Mouse (Mus musculus) cortical plate, adult 2 months (tissue): ENCODE results near the gene Hes3.

Experiments
- CTCF ChIP-seq: fragments of 200-500 bp; IDR thresholded peaks from 2 replicates; pipeline ENCODE4 v1.5.1; 2011; ENCODE audit warnings: mild to moderate bottlenecking, control low read depth, low read length; ENCODE audit not compliant: insufficient read depth; ENCODE audit errors: extremely low read depth
- POLR2A ChIP-seq: fragments of 200-500 bp; IDR thresholded peaks from 2 replicates; pipeline ENCODE4 v1.6.1; 2011; ENCODE audit warnings: mild to moderate bottlenecking, low read length, control low read depth; ENCODE audit not compliant: insufficient read depth; ENCODE audit errors: extremely low read depth

GRCm38 (mm10) chr4:152283186-152283950 is 8.1 kb downstream of the Hes3 start:
- no peak for TF ChIP-seq POLR2A
- TF ChIP-seq CTCF = peak; percentile 45
